Mouse (Mus musculus): Measurements from ENCODE around the gene Gigyf2. TPM values are rescaled to one million over a fixed set of nuclear protein-coding genes. Genes with fewer than 3 reads are reported as not detected.

The Gigyf2 gene
- total and polyA plus RNA-seq, 2 experiments from 2014 or later = 51.3 to 56.8 TPM

- ATAC-seq (no peak), DNase-seq (ENCODE audit: low spot score) (no peak)
- H3K4me1 ChIP-seq (ENCODE audit: insufficient read depth, low read length) = no peaks in the 10 kb centered on the region
- WGBS = 85% methylated on average over 3 of the region's 3 CpGs
- H3K9ac ChIP-seq (replicated peaks; ENCODE audit: low read length) = no peak overlapping the region
- H3K27ac ChIP-seq = no peak overlapping the region
- H3K4me2 ChIP-seq (ENCODE audit: low read depth, low read length) = no peak overlapping the region
- H3K36me3 ChIP-seq (ENCODE audit: insufficient read depth, low read length) = no peaks in the 10 kb centered on the region
- H3K4me3 ChIP-seq (ENCODE audit: low read length) = no peak overlapping the region
- H3K9me3 ChIP-seq (ENCODE audit: low read length) = no peaks in the 10 kb centered on the region
- TF ChIP-seq CTCF (IDR thresholded peaks at IDR 0.05; ENCODE audit: low read depth) = no peak
- H3K27me3 ChIP-seq (ENCODE audit: insufficient read depth, low read length) = no peaks in the 10 kb centered on the region
These were observed 17.8 kb upstream of the Gigyf2 start for GRCm38 (mm10) chr1:87308952-87309351.

- no peak for ATAC-seq
- Histone ChIP-seq H3K27ac (no peak overlapping the region), H3K27me3 (ENCODE audit: insufficient read depth, low read length) (no peaks in the 10 kb centered on the region), H3K4me2 (ENCODE audit: low read depth, low read length) (no peak overlapping the region), H3K9me3 (ENCODE audit: low read length) (no peaks in the 10 kb centered on the region), H3K36me3 (ENCODE audit: insufficient read depth, low read length) (no peaks in the 10 kb centered on the region), H3K9ac (replicated peaks; ENCODE audit: low read length) (no peak overlapping the region), H3K4me1 (ENCODE audit: insufficient read depth, low read length) (no peaks in the 10 kb centered on the region), H3K4me3 (ENCODE audit: low read length) (no peak overlapping the region)
- 78% methylated on average over 16 of the region's 16 CpGs for WGBS
- no peak for TF ChIP-seq CTCF (IDR thresholded peaks at IDR 0.05; ENCODE audit: low read depth)
- no peak for DNase-seq (ENCODE audit: low spot score)
These were observed 17.2 kb upstream of the Gigyf2 start for GRCm38 (mm10) chr1:87309621-87310020.

GRCm38 (mm10) chr1:87312681-87313080, 14.1 kb upstream of the Gigyf2 start:
- Histone ChIP-seq H3K27ac (no peak overlapping the region), H3K36me3 (ENCODE audit: insufficient read depth, low read length) (no peaks in the 10 kb centered on the region), H3K4me1 (ENCODE audit: insufficient read depth, low read length) (no peaks in the 10 kb centered on the region), H3K4me2 (ENCODE audit: low read depth, low read length) (no peak overlapping the region), H3K9me3 (ENCODE audit: low read length) (no peaks in the 10 kb centered on the region), H3K4me3 (ENCODE audit: low read length) (no peak overlapping the region), H3K9ac (replicated peaks; ENCODE audit: low read length) (no peak overlapping the region), H3K27me3 (ENCODE audit: insufficient read depth, low read length) (no peaks in the 10 kb centered on the region)
- ATAC-seq (no peak), DNase-seq (ENCODE audit: low spot score) (no peak)
- WGBS = 83% methylated on average over 2 of the region's 2 CpGs
- TF ChIP-seq CTCF (IDR thresholded peaks at IDR 0.05; ENCODE audit: low read depth) = no peak

- Histone ChIP-seq H3K9ac (replicated peaks; ENCODE audit: low read length) (no peak overlapping the region), H3K4me2 (ENCODE audit: low read depth, low read length) (no peak overlapping the region), H3K4me1 (ENCODE audit: insufficient read depth, low read length) (no peaks in the 10 kb centered on the region), H3K9me3 (ENCODE audit: low read length) (no peaks in the 10 kb centered on the region), H3K27ac (no peak overlapping the region), H3K27me3 (ENCODE audit: insufficient read depth, low read length) (no peaks in the 10 kb centered on the region), H3K36me3 (ENCODE audit: insufficient read depth, low read length) (no peaks in the 10 kb centered on the region), H3K4me3 (ENCODE audit: low read length) (no peak overlapping the region)
- ATAC-seq = no peak
- DNase-seq (ENCODE audit: low spot score) = no peak
- TF ChIP-seq CTCF (IDR thresholded peaks at IDR 0.05; ENCODE audit: low read depth) = no peak
- 95% methylated on average over 2 of the region's 2 CpGs for WGBS
These were observed 13.7 kb upstream of the Gigyf2 start for GRCm38 (mm10) chr1:87313116-87313515.

- ATAC-seq (no peak), DNase-seq (ENCODE audit: low spot score) (no peak)
- TF ChIP-seq CTCF (IDR thresholded peaks at IDR 0.05; ENCODE audit: low read depth) = no peak
- Histone ChIP-seq H3K27ac (no peak overlapping the region), H3K27me3 (ENCODE audit: insufficient read depth, low read length) (no peaks in the 10 kb centered on the region), H3K9ac (replicated peaks; ENCODE audit: low read length) (no peak overlapping the region), H3K36me3 (ENCODE audit: insufficient read depth, low read length) (no peaks in the 10 kb centered on the region), H3K4me1 (ENCODE audit: insufficient read depth, low read length) (no peaks in the 10 kb centered on the region), H3K9me3 (ENCODE audit: low read length) (0 out of 2 replicates have a peak, but pooled peaks cover 4% of the 10 kb centered on the region), H3K4me3 (ENCODE audit: low read length) (no peak overlapping the region), H3K4me2 (ENCODE audit: low read depth, low read length) (no peak overlapping the region)
- 89% methylated on average over 8 of the region's 8 CpGs for WGBS
These were observed 12.8 kb upstream of the Gigyf2 start for GRCm38 (mm10) chr1:87313843-87314570.

- peaks cover 10% of the 10 kb centered on the region; the same call in 1 of the 2 replicates for H3K9me3 ChIP-seq (ENCODE audit: low read length)
- H3K27ac ChIP-seq = no peak overlapping the region
- no peak for ATAC-seq
- no peak overlapping the region for H3K9ac ChIP-seq (replicated peaks; ENCODE audit: low read length)
- no peak overlapping the region for H3K4me2 ChIP-seq (ENCODE audit: low read depth, low read length)
- H3K4me3 ChIP-seq (ENCODE audit: low read length) = no peak overlapping the region
- H3K27me3 ChIP-seq (ENCODE audit: insufficient read depth, low read length) = no peaks in the 10 kb centered on the region
- no peaks in the 10 kb centered on the region for H3K36me3 ChIP-seq (ENCODE audit: insufficient read depth, low read length)
- WGBS = 90% methylated on average over 2 of the region's 2 CpGs
- no peak for DNase-seq (ENCODE audit: low spot score)
- no peaks in the 10 kb centered on the region for H3K4me1 ChIP-seq (ENCODE audit: insufficient read depth, low read length)
- no peak for TF ChIP-seq CTCF (IDR thresholded peaks at IDR 0.05; ENCODE audit: low read depth)
These were observed 11.4 kb upstream of the Gigyf2 start for GRCm38 (mm10) chr1:87315431-87315830.

GRCm38 (mm10) chr1:87315894-87316293, 10.9 kb upstream of the Gigyf2 start:
- no peak for TF ChIP-seq CTCF (IDR thresholded peaks at IDR 0.05; ENCODE audit: low read depth)
- 72% methylated on average over 2 of the region's 2 CpGs for WGBS
- Histone ChIP-seq H3K27me3 (ENCODE audit: insufficient read depth, low read length) (no peaks in the 10 kb centered on the region), H3K9ac (replicated peaks; ENCODE audit: low read length) (no peak overlapping the region), H3K4me3 (ENCODE audit: low read length) (no peak overlapping the region), H3K27ac (no peak overlapping the region), H3K36me3 (ENCODE audit: insufficient read depth, low read length) (no peaks in the 10 kb centered on the region), H3K4me2 (ENCODE audit: low read depth, low read length) (no peak overlapping the region), H3K4me1 (ENCODE audit: insufficient read depth, low read length) (no peaks in the 10 kb centered on the region), H3K9me3 (ENCODE audit: low read length) (peaks cover 10% of the 10 kb centered on the region; the same call in 1 of the 2 replicates)
- no peak for ATAC-seq
- no peak for DNase-seq (ENCODE audit: low spot score)

Data from hindbrain, postnatal 0 days (tissue).